ENCODE assay signal across 26 mouse cellular contexts in genomic region chr7:122339476-122339875, GRCm38 (mm10). TPM values are rescaled to one million over a fixed set of nuclear protein-coding genes. Genes with fewer than 3 reads are reported as not detected.
DNase-seq lines count a peak whose midpoint lies in the region; ATAC-seq lines count a peak whose summit lies in the region.
"Had no signal": no experiment of that assay in that cellular context is flagged by ENCODE, and none has a peak within 500 bp of the region (broad histone marks: within the 10 kb centered on the region; RNA-seq: fewer than 3 reads in every experiment).

No protein-coding gene starts in this region.

- ATAC-seq in midbrain, embryonic 16.5 days = no peak
- ATAC-seq: forebrain, embryonic 13.5 days; intestine, postnatal 0 days; liver, embryonic 12.5 days; liver, postnatal 0 days; lung, postnatal 0 days; midbrain, embryonic 13.5 days had no signal

- peak; percentile 68 for DNase-seq in left cerebral cortex, postnatal 4 days
- no peak for DNase-seq in left cerebral cortex, adult 18-20 months (ENCODE audit: low spot score in 2 of 2)
- peak; percentile 92 for DNase-seq in cerebellum, adult 11-12 months
- peak; percentile 95 for DNase-seq in cerebellum, adult 9-10 months
- peak; percentile 76 to 79 for DNase-seq in cerebellum, postnatal 36 days
- no peak for DNase-seq in urinary bladder, postnatal 4 days (ENCODE audit: low spot score in 2 of 2)
- DNase-seq: adrenal gland, postnatal 14 days; B cell, adult 2 months; gastrocnemius, postnatal 14 days; kidney, adult 9 months; kidney, postnatal 10 days; liver, postnatal 0 days; spleen, adult 18-20 months; thymus, postnatal 14 days had no signal

- no peak overlapping the region for H3K4me3 ChIP-seq in midbrain, embryonic 16.5 days (ENCODE audit: low read depth, low read length)
- H3K4me3 ChIP-seq: embryonic facial prominence, embryonic 10.5 days; embryonic facial prominence, embryonic 15.5 days; forebrain, embryonic 13.5 days; heart, embryonic 10.5 days; heart, embryonic 15.5 days; hindbrain, embryonic 13.5 days; liver, embryonic 12.5 days; midbrain, embryonic 13.5 days had no signal

- no peak overlapping the region for H3K4me2 ChIP-seq in midbrain, embryonic 16.5 days (ENCODE audit: low read length)
- H3K4me2 ChIP-seq: embryonic facial prominence, embryonic 15.5 days; forebrain, embryonic 13.5 days; heart, embryonic 15.5 days; hindbrain, embryonic 13.5 days; liver, embryonic 12.5 days; midbrain, embryonic 13.5 days had no signal

- H3K27ac ChIP-seq in midbrain, embryonic 16.5 days (ENCODE audit: low read length) = no peak overlapping the region
- H3K27ac ChIP-seq: embryonic facial prominence, embryonic 10.5 days; embryonic facial prominence, embryonic 15.5 days; forebrain, embryonic 13.5 days; heart, embryonic 10.5 days; heart, embryonic 15.5 days; hindbrain, embryonic 13.5 days; liver, embryonic 12.5 days; macrophage; midbrain, embryonic 13.5 days had no signal

- no peaks in the 10 kb centered on the region for H3K27me3 ChIP-seq in midbrain, embryonic 16.5 days (ENCODE audit: control insufficient read depth, insufficient read depth, low read depth, low read length)
- H3K27me3 ChIP-seq: embryonic facial prominence, embryonic 15.5 days; forebrain, embryonic 13.5 days; heart, embryonic 15.5 days; hindbrain, embryonic 13.5 days; liver, embryonic 12.5 days; midbrain, embryonic 13.5 days had no signal

- no peaks in the 10 kb centered on the region for H3K36me3 ChIP-seq in midbrain, embryonic 16.5 days (ENCODE audit: control insufficient read depth, insufficient read depth, low read length)
- H3K36me3 ChIP-seq: embryonic facial prominence, embryonic 10.5 days; embryonic facial prominence, embryonic 15.5 days; heart, embryonic 10.5 days; heart, embryonic 15.5 days; hindbrain, embryonic 13.5 days; liver, embryonic 12.5 days; midbrain, embryonic 13.5 days had no signal

- intact Hi-C loops in left cerebral cortex, postnatal 4 days (cut with DNase I) = no loop called here

- H3K9ac ChIP-seq in midbrain, embryonic 16.5 days (ENCODE audit: low read depth, low read length) = no peak overlapping the region
- H3K9ac ChIP-seq: embryonic facial prominence, embryonic 15.5 days; forebrain, embryonic 13.5 days; heart, embryonic 15.5 days; hindbrain, embryonic 13.5 days; liver, embryonic 12.5 days; liver, postnatal 0 days; midbrain, embryonic 13.5 days had no signal

- 81% methylated on average over 2 of the region's 2 CpGs for WGBS in midbrain, embryonic 16.5 days

- H3K9me3 ChIP-seq in midbrain, embryonic 16.5 days (replicated peaks; ENCODE audit: control insufficient read depth, low read length, poor library complexity, severe bottlenecking) = no peaks in the 10 kb centered on the region
- H3K9me3 ChIP-seq: embryonic facial prominence, embryonic 10.5 days; embryonic facial prominence, embryonic 15.5 days; forebrain, embryonic 13.5 days; heart, embryonic 10.5 days; heart, embryonic 15.5 days; hindbrain, embryonic 13.5 days; liver, embryonic 12.5 days; midbrain, embryonic 13.5 days had no signal

- H3K4me1 ChIP-seq in midbrain, embryonic 16.5 days (ENCODE audit: control insufficient read depth, insufficient read depth, low read length) = peaks cover 7% of the 10 kb centered on the region; the same call in 1 of the 2 replicates
- H3K4me1 ChIP-seq: embryonic facial prominence, embryonic 10.5 days; embryonic facial prominence, embryonic 15.5 days; heart, embryonic 10.5 days; heart, embryonic 15.5 days; liver, embryonic 12.5 days; midbrain, embryonic 13.5 days had no signal

RNA-seq across cellular contexts. Expression of gene Prkcb, which starts 50.9 kb away (rescaled TPM):
- 100 to 1,000 TPM; 365 to 390 TPM for total RNA-seq in left cerebral cortex, postnatal 4 days (2021)
- 100 to 1,000 TPM; 871 to 890 TPM for total RNA-seq in left cerebral cortex, adult 18-20 months (2021)
- polyA plus RNA-seq in midbrain, embryonic 16.5 days (2015; fragmentation: Nextera tagmentation; extraction: Ambion mirVana) = 116 and 148 TPM in 2 replicates

Comparison
In these comparisons a context has a peak if more than half of its experiments do, and no peak if none do; other contexts are left out.
1. DNase-seq: peak in left cerebral cortex, postnatal 4 days (single experiment), cerebellum, adult 11-12 months (single experiment), cerebellum, adult 9-10 months (single experiment) and cerebellum, postnatal 36 days (2 of 2); none in left cerebral cortex, adult 18-20 months (0 of 2) and urinary bladder, postnatal 4 days (0 of 2).